Mouse (Mus musculus): ENCODE measurements around the gene Pds5b. TPM values are rescaled to one million over a fixed set of nuclear protein-coding genes. Genes with fewer than 3 reads are reported as not detected.
"Not testable (repeated sequence)": the region's sequence is repeated elsewhere in the genome, so short reads cannot be mapped to it uniquely, and the experiment has no call there.

Gene Pds5b
- polyA plus RNA-seq, 1 experiment from 2014 or later: 33.1 TPM

- H3K4me1 ChIP-seq; H3K36me3 ChIP-seq; H3K9ac ChIP-seq; H3K4me3 ChIP-seq; H3K27ac ChIP-seq; H3K9me3 ChIP-seq; H3K4me2 ChIP-seq; H3K27me3 ChIP-seq; ATAC-seq (ENCODE audit: insufficient number of reproducible peaks, low FRiP score, low TSS enrichment, low read depth): not testable (repeated sequence)
- WGBS: 95% methylated on average over 3 of the region's 3 CpGs
These were observed 33.6 kb downstream of the Pds5b start for GRCm38 (mm10) chr5:150707181-150707580.

- 72% methylated on average over 4 of the region's 4 CpGs for WGBS
These were observed 38.0 kb downstream of the Pds5b start for GRCm38 (mm10) chr5:150711503-150711902.

DNA sequence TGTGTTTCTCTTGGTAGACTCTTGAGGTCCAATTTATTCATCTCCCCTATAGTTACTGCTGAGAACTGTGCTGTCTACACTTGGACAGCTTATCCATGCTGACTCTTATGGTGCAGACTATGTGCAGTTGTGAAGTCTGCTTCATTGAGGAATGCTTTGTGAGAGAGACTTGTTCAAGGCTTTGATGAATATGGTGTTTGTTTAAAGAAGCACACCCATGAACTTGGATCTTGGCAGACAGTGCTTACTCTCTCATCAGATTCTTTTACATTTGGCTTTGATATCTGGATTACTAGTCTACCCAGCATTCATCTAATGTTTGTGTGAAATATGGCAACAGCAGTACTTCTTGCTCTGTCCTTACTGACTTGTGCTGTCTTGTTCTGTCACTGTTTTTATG, 39.9 kb downstream of the Pds5b start:
- no peak overlapping the region for H3K4me2 ChIP-seq
- H3K4me1 ChIP-seq: peaks cover 8% of the 10 kb centered on the region; the same call in 1 of the 2 replicates
- no peaks in the 10 kb centered on the region for H3K9me3 ChIP-seq
- H3K27ac ChIP-seq: no peak overlapping the region
- H3K9ac ChIP-seq: no peak overlapping the region
- no peak for ATAC-seq (ENCODE audit: insufficient number of reproducible peaks, low FRiP score, low TSS enrichment, low read depth)
- H3K36me3 ChIP-seq: no peaks in the 10 kb centered on the region
- H3K27me3 ChIP-seq: no peaks in the 10 kb centered on the region
- no peak overlapping the region for H3K4me3 ChIP-seq

More at GRCm38 (mm10) chr5:150711503-150711902, 38.0 kb downstream of the Pds5b start:
- no peak for ATAC-seq (ENCODE audit: insufficient number of reproducible peaks, low FRiP score, low TSS enrichment, low read depth)
- no peaks in the 10 kb centered on the region for H3K27me3 ChIP-seq
- H3K4me1 ChIP-seq: peaks cover 8% of the 10 kb centered on the region; the same call in 1 of the 2 replicates
- H3K27ac ChIP-seq: no peak overlapping the region
- no peaks in the 10 kb centered on the region for H3K9me3 ChIP-seq
- no peak overlapping the region for H3K4me2 ChIP-seq
- no peak overlapping the region for H3K9ac ChIP-seq
- no peaks in the 10 kb centered on the region for H3K36me3 ChIP-seq
- no peak overlapping the region for H3K4me3 ChIP-seq

DNA sequence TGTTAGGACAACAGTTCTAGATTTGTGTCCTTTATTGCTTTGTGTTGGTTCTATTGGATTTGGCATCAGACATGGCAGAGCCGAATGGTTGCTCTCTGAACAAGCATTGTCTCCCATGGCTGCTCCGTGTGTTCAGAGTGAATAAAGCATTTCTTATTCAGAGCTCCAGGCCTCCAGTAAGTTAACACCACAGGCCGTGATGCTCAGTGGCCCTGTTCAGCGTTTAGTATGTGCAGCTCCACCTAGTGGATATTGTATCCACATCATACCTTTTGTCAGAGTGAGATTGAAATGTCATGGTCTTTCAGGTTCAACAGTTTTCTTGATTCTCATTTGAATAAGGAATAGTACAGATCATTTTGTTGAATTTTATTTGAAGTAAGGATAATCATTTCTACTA, 44.2 kb downstream of the Pds5b start:
- ATAC-seq (ENCODE audit: insufficient number of reproducible peaks, low FRiP score, low TSS enrichment, low read depth): no peak
- H3K36me3 ChIP-seq: peaks cover 9% of the 10 kb centered on the region; the same call in 1 of the 2 replicates
- H3K27ac ChIP-seq: no peak overlapping the region
- 23% methylated on average over 4 of the region's 4 CpGs for WGBS
- H3K9ac ChIP-seq: no peak overlapping the region
- H3K4me1 ChIP-seq: no peaks in the 10 kb centered on the region
- no peak overlapping the region for H3K4me2 ChIP-seq
- no peaks in the 10 kb centered on the region for H3K27me3 ChIP-seq
- no peak overlapping the region for H3K4me3 ChIP-seq
- no peaks in the 10 kb centered on the region for H3K9me3 ChIP-seq

DNA sequence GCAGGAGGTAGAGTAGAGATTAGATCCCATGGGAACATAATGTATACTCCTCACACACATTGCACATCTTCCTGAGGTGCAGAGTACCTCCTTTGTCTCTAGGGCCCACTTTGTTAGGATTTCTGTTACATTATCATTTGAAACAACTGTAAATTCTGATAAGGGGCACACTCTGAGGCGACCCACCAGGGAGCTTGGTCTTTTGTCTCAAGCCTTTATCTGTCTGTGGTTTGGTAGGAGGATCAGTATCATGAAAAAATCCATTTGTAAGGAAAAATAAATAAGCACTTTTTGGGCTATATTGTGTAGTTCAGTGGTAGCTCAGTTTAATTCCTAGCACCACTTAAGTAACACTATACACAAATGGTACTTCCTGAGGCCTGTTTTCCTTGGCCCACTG, 51.1 kb downstream of the Pds5b start:
- Histone ChIP-seq H3K4me2 (no peak overlapping the region), H3K27me3 (no peaks in the 10 kb centered on the region), H3K27ac (no peak overlapping the region), H3K36me3 (peaks cover 31% of the 10 kb centered on the region; the same call in 1 of the 2 replicates), H3K9me3 (no peaks in the 10 kb centered on the region), H3K4me3 (no peak overlapping the region), H3K9ac (no peak overlapping the region), H3K4me1 (no peaks in the 10 kb centered on the region)
- 93% methylated on average over 1 of the region's 1 CpGs for WGBS
- ATAC-seq (ENCODE audit: insufficient number of reproducible peaks, low FRiP score, low TSS enrichment, low read depth): no peak

GRCm38 (mm10) chr5:150737028-150737427, 63.5 kb downstream of the Pds5b start:
- H3K27me3 ChIP-seq; H3K9ac ChIP-seq; H3K4me2 ChIP-seq; H3K4me1 ChIP-seq; H3K27ac ChIP-seq; ATAC-seq (ENCODE audit: insufficient number of reproducible peaks, low FRiP score, low TSS enrichment, low read depth); H3K9me3 ChIP-seq; H3K4me3 ChIP-seq: not testable (repeated sequence)
- H3K36me3 ChIP-seq: peaks cover 22% of the 10 kb centered on the region
- WGBS: 91% methylated on average over 3 of the region's 3 CpGs

GRCm38 (mm10) chr5:150739311-150739710, 65.8 kb downstream of the Pds5b start:
- H3K27me3 ChIP-seq: no peaks in the 10 kb centered on the region
- H3K9ac ChIP-seq: no peak overlapping the region
- no peak overlapping the region for H3K27ac ChIP-seq
- 76% methylated on average over 7 of the region's 7 CpGs for WGBS
- no peak overlapping the region for H3K4me2 ChIP-seq
- H3K36me3 ChIP-seq: peaks cover 22% of the 10 kb centered on the region
- ATAC-seq (ENCODE audit: insufficient number of reproducible peaks, low FRiP score, low TSS enrichment, low read depth): no peak
- no peaks in the 10 kb centered on the region for H3K9me3 ChIP-seq
- H3K4me3 ChIP-seq: no peak overlapping the region
- no peaks in the 10 kb centered on the region for H3K4me1 ChIP-seq

GRCm38 (mm10) chr5:150740597-150740996, 67.1 kb downstream of the Pds5b start:
- Histone ChIP-seq H3K9me3 (no peaks in the 10 kb centered on the region), H3K27me3 (no peaks in the 10 kb centered on the region), H3K36me3 (peaks cover 16% of the 10 kb centered on the region), H3K4me3 (no peak overlapping the region), H3K4me1 (no peaks in the 10 kb centered on the region), H3K9ac (no peak overlapping the region), H3K4me2 (no peak overlapping the region), H3K27ac (no peak overlapping the region)
- WGBS: 83% methylated on average over 1 of the region's 2 CpGs
- no peak for ATAC-seq (ENCODE audit: insufficient number of reproducible peaks, low FRiP score, low TSS enrichment, low read depth)

GRCm38 (mm10) chr5:150756623-150757022, 83.1 kb downstream of the Pds5b start:
- Histone ChIP-seq H3K9me3 (no peaks in the 10 kb centered on the region), H3K4me3 (no peak overlapping the region), H3K27ac (no peak overlapping the region), H3K4me1 (no peaks in the 10 kb centered on the region), H3K36me3 (peaks cover 24% of the 10 kb centered on the region), H3K27me3 (no peaks in the 10 kb centered on the region), H3K9ac (no peak overlapping the region), H3K4me2 (no peak overlapping the region)
- no peak for ATAC-seq (ENCODE audit: insufficient number of reproducible peaks, low FRiP score, low TSS enrichment, low read depth)
- 92% methylated on average over 5 of the region's 5 CpGs for WGBS

- WGBS: 19% methylated on average over 5 of the region's 5 CpGs
- Histone ChIP-seq H3K9me3 (no peaks in the 10 kb centered on the region), H3K4me2 (no peak overlapping the region), H3K27ac (no peak overlapping the region), H3K9ac (no peak overlapping the region), H3K27me3 (no peaks in the 10 kb centered on the region), H3K4me1 (peaks cover 4% of the 10 kb centered on the region; the same call in 1 of the 2 replicates), H3K36me3 (peaks cover 12% of the 10 kb centered on the region), H3K4me3 (no peak overlapping the region)
- ATAC-seq (ENCODE audit: insufficient number of reproducible peaks, low FRiP score, low TSS enrichment, low read depth): no peak
These were observed 98.9 kb downstream of the Pds5b start for GRCm38 (mm10) chr5:150772403-150772802.

DNA sequence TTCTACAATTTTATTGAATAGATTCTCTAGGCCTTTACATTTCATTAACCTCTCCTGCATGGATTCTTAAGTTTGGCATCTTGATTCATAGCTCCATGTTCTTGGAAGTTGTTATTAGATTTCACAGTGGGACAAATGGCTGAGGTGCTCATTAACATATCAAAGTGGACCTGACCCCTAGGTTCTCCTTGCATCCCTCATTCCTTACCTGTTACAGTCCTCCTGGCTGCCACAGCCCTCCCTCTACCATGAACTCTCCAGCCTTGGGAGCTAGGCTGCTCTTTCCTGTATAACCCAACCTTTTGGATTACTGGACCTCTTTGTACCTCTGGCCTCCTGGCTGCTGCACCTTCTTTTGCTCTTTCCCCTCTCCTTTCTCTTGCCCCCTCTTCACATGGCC, 99.5 kb downstream of the Pds5b start:
- H3K36me3 ChIP-seq: peaks cover 16% of the 10 kb centered on the region
- H3K9ac ChIP-seq: no peak overlapping the region
- peaks cover 4% of the 10 kb centered on the region; the same call in 1 of the 2 replicates for H3K4me1 ChIP-seq
- no peak overlapping the region for H3K4me3 ChIP-seq
- no peak overlapping the region for H3K27ac ChIP-seq
- no peaks in the 10 kb centered on the region for H3K9me3 ChIP-seq
- H3K27me3 ChIP-seq: no peaks in the 10 kb centered on the region
- ATAC-seq (ENCODE audit: insufficient number of reproducible peaks, low FRiP score, low TSS enrichment, low read depth): no peak
- H3K4me2 ChIP-seq: no peak overlapping the region

DNA sequence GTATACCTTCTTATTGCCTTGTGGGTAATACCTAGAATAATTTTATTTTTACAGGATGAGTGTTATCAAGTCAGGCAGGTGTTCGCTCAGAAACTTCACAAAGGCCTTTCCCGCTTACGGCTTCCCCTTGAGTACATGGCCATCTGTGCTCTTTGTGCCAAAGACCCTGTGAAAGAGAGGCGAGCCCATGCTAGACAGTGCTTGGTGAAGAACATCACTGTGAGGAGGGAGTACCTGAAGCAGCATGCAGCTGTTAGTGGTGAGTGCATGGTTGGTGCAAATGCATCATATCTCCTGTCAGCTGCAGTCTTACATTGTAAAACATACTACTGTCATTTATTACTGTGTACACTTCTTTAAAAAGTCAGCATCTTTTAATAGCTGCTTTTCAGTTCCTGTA, 114.7 kb downstream of the Pds5b start:
- Histone ChIP-seq H3K36me3 (peaks cover 57% of the 10 kb centered on the region), H3K9me3 (no peaks in the 10 kb centered on the region), H3K9ac (no peak overlapping the region), H3K4me2 (no peak overlapping the region), H3K27me3 (no peaks in the 10 kb centered on the region), H3K4me3 (no peak overlapping the region), H3K4me1 (no peaks in the 10 kb centered on the region), H3K27ac (no peak overlapping the region)
- no peak for ATAC-seq (ENCODE audit: insufficient number of reproducible peaks, low FRiP score, low TSS enrichment, low read depth)
- WGBS: 91% methylated on average over 4 of the region's 4 CpGs

DNA sequence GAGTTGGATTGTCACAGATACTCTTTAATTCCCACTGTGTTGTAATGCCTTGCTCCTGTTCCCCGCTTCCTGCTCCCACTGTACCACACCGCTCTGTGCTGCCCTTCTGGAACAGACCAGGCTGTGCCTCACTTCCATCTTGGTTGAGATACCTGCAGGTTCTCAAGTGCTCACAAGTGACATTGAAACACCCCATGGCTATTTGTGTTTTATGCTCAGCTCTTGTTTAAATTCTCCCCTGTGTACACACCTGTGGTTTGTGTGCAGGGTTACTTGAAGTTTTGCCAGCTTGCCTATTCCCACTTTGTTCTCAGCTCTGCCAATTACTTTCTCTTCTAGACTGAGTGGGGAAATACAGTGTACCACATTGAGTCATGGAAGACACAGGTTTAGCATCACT, 115.5 kb downstream of the Pds5b start:
- 93% methylated on average over 2 of the region's 2 CpGs for WGBS
- Histone ChIP-seq H3K36me3 (peaks cover 53% of the 10 kb centered on the region), H3K4me2 (no peak overlapping the region), H3K9ac (no peak overlapping the region), H3K4me1 (no peaks in the 10 kb centered on the region), H3K27ac (no peak overlapping the region), H3K4me3 (no peak overlapping the region), H3K9me3 (no peaks in the 10 kb centered on the region), H3K27me3 (no peaks in the 10 kb centered on the region)
- no peak for ATAC-seq (ENCODE audit: insufficient number of reproducible peaks, low FRiP score, low TSS enrichment, low read depth)
